Mouse (Mus musculus) thymus, adult 2 months (tissue): Measurements from ENCODE around the gene Gpc6. TPM values are rescaled to one million over a fixed set of nuclear protein-coding genes. Genes with fewer than 3 reads are reported as not detected.

Experiments used
- DNase-seq: peaks from one replicate; pipeline ENCODE4 v3.0.0; 2021
- H3K27ac ChIP-seq: fragments of 200-500 bp; 2 replicates; pipeline ENCODE4 v1.5.1; 2012; ENCODE audit warnings: low read length, control low read depth; ENCODE audit not compliant: control insufficient read depth, insufficient read depth
- H3K27me3 ChIP-seq: fragments of 200-500 bp; 2 replicates; pipeline ENCODE4 v1.6.1; 2012; ENCODE audit warnings: mild to moderate bottlenecking, low read length, moderate library complexity, mixed read lengths; ENCODE audit not compliant: control insufficient read depth, insufficient read depth
- H3K36me3 ChIP-seq: fragments of 200-500 bp; 2 replicates; pipeline ENCODE4 v1.6.1; 2012; ENCODE audit warnings: mild to moderate bottlenecking, low read length, moderate library complexity; ENCODE audit not compliant: control insufficient read depth, insufficient read depth
- H3K4me1 ChIP-seq: fragments of 200-500 bp; replicated peaks from 2 replicates; pipeline ENCODE4 v1.6.1; 2012; ENCODE audit warnings: low read length; ENCODE audit not compliant: control insufficient read depth, insufficient read depth
- H3K4me3 ChIP-seq: fragments of 200-500 bp; 2 replicates; pipeline ENCODE4 v1.5.1; 2012; ENCODE audit warnings: mild to moderate bottlenecking, low read length, control low read depth, moderate library complexity; ENCODE audit not compliant: control insufficient read depth, insufficient read depth
- CTCF ChIP-seq: fragments of 200-500 bp; IDR thresholded peaks from 2 replicates; pipeline ENCODE4 v1.5.1; 2012; ENCODE audit warnings: mild to moderate bottlenecking, control low read depth, low read length, moderate library complexity, borderline replicate concordance; ENCODE audit not compliant: control insufficient read depth, poor library complexity, insufficient read depth; ENCODE audit errors: extremely low read depth
- POLR2A ChIP-seq: fragments of 200-500 bp; IDR thresholded peaks from 2 replicates; pipeline ENCODE4 v1.6.1; 2012; ENCODE audit warnings: mild to moderate bottlenecking, low read length, control low read depth, moderate library complexity; ENCODE audit not compliant: control insufficient read depth, poor library complexity, insufficient read depth; ENCODE audit errors: extremely low read depth
- WGBS: fragments of 180-500 bp; shearing (Covaris S2); methylation state at CpG from one replicate; pipeline ENCODE4 v1.1.7; 2018; 5-methylcytosine and 5-hydroxymethylcytosine counted together
- polyA plus RNA-seq: library from polyadenylated mRNA; depleted of rRNA; stranded (reverse); fragments of >200 nt; gene quantifications from 2 replicates; pipeline ENCODE4 v1.2.3, GENCODE M21; 2012

Gpc6 gene
- polyA plus RNA-seq, 1 experiment, result 1.5 TPM

DNA sequence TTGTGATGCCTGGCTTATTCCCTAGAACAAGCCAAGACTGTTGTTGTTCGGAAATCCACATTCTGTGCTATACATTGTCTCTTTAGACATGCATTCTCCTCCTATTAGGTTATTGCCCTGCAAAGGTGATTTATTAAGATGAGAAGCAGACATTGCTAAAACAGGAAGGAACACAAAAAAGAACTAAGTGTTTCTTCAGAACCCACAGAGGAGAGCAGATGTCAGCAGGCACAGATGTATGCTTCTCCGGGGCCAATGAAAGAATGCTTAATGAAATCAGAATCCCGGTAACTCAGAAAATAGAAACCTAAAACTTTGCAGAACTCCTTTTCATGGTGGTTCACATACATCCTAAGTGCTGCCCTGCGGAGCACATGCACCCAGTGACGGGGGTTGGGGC is 837.8 kb downstream of the Gpc6 start:
- DNase-seq, result no peak
- 40% methylated on average over 5 of the region's 5 CpGs for WGBS
- no peak overlapping the region for H3K4me3 ChIP-seq
- no peak overlapping the region for H3K27ac ChIP-seq
- H3K4me1 ChIP-seq, result no peaks in the 10 kb centered on the region
- H3K36me3 ChIP-seq, result no peaks in the 10 kb centered on the region
- H3K27me3 ChIP-seq, result no peaks in the 10 kb centered on the region
- no peak for TF ChIP-seq CTCF
- TF ChIP-seq POLR2A, result no peak

DNA sequence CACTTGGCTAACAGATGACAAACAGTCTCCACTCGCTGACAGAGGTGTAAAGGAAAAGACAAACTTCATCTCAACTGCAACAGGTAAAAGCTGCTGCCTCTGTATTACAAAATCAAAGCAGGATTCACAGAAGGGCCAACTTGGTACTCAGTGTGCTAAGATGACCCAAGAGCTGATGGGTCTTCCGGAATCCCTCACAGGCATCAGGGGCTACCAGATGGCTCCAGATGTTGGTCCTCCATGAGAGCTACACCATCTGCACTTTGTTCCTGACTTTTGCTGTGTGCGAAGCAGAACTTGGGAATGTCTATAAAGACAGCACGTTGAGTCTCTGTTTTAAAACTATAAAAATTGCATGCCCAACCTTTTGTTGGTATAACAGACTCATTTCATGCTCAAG is 842.7 kb downstream of the Gpc6 start:
- Histone ChIP-seq H3K27me3 (no peaks in the 10 kb centered on the region), H3K4me3 (no peak overlapping the region), H3K4me1 (no peaks in the 10 kb centered on the region), H3K27ac (no peak overlapping the region), H3K36me3 (no peaks in the 10 kb centered on the region)
- 92% methylated on average over 4 of the region's 4 CpGs for WGBS
- DNase-seq, result no peak
- no peak for TF ChIP-seq POLR2A

DNA sequence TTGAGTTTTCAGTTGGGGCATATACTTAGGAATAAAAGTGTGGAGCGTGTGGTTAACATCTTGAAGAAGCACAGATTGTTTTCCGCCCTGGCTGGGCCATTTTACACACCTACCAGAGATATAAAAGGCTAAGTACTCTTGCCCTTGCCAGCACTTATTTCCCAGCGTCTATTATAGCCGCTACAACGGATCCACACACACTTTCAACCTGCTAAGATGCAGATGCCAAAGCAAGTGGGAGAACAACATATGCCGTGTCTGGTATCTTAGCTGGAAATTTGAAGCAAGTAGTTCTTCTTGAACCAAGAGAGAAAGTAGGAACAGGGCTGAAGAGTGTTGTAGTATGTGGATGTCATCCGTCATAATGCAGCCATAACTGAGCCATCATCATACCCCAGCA is 843.6 kb downstream of the Gpc6 start:
- H3K4me3 ChIP-seq, result no peak overlapping the region
- no peaks in the 10 kb centered on the region for H3K4me1 ChIP-seq
- no peaks in the 10 kb centered on the region for H3K36me3 ChIP-seq
- DNase-seq, result no peak
- H3K27me3 ChIP-seq, result no peaks in the 10 kb centered on the region
- 96% methylated on average over 7 of the region's 7 CpGs for WGBS
- TF ChIP-seq CTCF, result no peak
- no peak for TF ChIP-seq POLR2A
- H3K27ac ChIP-seq, result no peak overlapping the region

DNA sequence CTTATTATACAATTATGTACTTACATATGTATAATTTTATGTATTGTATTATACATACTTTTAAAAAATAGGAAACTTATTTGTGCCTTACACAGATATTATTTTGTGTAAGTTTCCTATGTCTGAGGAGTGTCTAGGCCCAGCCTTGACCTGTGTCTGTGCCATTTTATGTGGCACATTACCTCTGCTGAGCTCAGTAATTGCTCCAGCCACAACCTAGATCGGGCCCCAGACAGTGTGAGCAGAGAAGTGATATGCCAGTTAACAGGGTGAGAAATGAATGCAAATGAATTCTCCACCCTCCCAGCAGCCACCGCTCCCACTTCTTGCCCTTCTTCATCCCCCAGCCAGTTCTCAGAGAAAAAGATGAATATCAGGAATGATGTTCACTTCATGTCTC is 848.3 kb downstream of the Gpc6 start:
- Histone ChIP-seq H3K4me3 (no peak overlapping the region), H3K4me1 (no peaks in the 10 kb centered on the region), H3K36me3 (no peaks in the 10 kb centered on the region), H3K27ac (no peak overlapping the region), H3K27me3 (no peaks in the 10 kb centered on the region)
- no peak for TF ChIP-seq CTCF
- TF ChIP-seq POLR2A, result no peak
- DNase-seq, result no peak
- WGBS, result 93% methylated on average over 2 of the region's 2 CpGs

DNA sequence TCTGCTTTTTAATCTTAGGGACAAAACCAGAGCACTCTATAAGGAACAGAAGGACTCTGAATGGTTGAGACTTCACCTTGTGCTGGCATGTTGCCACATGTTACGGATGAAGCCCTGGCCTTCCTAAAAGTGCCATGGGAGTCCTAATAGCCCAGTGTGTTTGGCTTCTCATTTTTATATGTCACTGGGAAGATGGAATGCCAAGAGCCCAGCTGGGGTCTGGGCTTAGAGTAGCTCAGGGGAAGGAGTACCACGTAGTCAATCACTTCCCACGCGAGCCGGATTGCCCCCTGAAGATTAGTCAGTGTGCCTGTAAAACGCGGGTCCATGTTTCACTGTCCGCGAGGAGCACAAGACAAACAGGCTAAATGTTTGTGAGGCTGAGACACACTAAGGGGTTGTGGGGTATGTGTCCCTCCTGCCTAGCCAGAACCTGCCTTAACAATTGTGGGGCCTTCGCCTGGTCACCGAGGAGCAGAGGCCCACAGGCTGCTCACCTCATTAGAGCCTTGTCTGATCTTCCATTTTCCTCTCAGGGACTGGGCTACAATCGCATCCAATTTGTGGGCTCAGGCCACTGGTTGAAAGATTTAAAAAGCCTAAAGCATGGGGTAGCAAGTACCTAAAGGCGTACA is 852.9 kb downstream of the Gpc6 start:
- Histone ChIP-seq H3K4me1 (no peaks in the 10 kb centered on the region), H3K4me3 (no peak overlapping the region), H3K27ac (no peak overlapping the region), H3K36me3 (no peaks in the 10 kb centered on the region), H3K27me3 (no peaks in the 10 kb centered on the region)
- no peak for DNase-seq
- WGBS, result 98% methylated on average over 13 of the region's 13 CpGs
- TF ChIP-seq CTCF (no peak), POLR2A (no peak)

DNA sequence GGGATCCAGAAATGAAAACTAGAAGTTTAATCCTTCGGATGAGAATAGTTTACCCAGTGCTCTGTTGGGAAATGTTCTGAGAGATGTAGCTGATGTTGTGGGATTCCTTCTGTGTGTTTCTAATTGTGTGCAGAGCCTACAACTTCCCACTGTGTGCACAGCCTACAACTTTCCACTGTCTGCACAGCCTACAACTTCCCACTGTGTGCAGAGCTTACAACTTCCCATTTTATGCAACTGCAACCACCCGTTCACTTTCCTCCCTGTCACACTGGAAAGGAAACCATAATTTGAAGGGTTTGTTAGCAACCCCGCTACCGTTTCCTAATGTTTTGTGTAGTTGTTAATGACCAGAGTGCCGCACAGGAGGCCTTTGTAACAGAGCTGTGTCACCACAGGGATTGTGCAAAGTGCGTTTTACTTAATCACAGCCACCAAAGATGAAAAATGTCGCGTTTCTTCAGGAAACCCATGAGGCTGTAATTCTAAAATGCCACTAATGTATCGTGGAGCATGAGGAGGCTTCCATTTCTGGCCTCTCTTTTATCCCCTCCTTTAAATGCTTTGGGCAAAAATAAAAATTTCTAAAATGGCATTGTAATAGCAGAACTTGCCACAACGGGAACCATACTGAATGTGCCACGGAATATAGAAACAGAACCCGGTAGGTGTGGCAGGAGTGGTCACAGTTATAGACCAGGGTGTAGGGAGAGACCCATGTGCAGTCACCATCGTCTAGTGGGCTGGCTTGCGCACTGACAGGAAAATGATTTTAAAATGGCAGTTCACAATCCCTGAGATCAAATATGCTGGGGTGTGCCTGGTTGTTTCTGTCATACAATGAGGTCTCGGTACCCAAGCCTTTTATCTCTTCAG is 853.7 kb downstream of the Gpc6 start:
- Histone ChIP-seq H3K4me3 (no peak overlapping the region), H3K27me3 (no peaks in the 10 kb centered on the region), H3K4me1 (no peaks in the 10 kb centered on the region), H3K27ac (no peak overlapping the region), H3K36me3 (no peaks in the 10 kb centered on the region)
- no peak for DNase-seq
- WGBS, result 30% methylated on average over 15 of the region's 15 CpGs
- TF ChIP-seq CTCF (no peak), POLR2A (no peak)
